Mouse (Mus musculus) heart, postnatal 36 days (tissue): Measurements from ENCODE around the gene Trpm5. TPM values are rescaled to one million over a fixed set of nuclear protein-coding genes. Genes with fewer than 3 reads are reported as not detected.

Experiments
- total RNA-seq, 2 experiments: library from RNA; stranded (reverse); gene quantifications; 2 replicates each; pipeline ENCODE4 v1.2.3; 2021

Gene Trpm5
- total RNA-seq, 2 experiments from 2014 or later, result not detected

Other genes with a start within 250 kb of the Trpm5 start
- gene Th, start 163.5 kb downstream of the Trpm5 start, total RNA-seq, result not detected
- not detected for gene Ascl2, start 125.4 kb downstream of the Trpm5 start, total RNA-seq
- under 1 TPM; 0.28 to 0.46 TPM for gene Tspan32, start 89.6 kb downstream of the Trpm5 start, total RNA-seq
- gene Cd81, start 41.9 kb downstream of the Trpm5 start, total RNA-seq, result 100 to 1,000 TPM; 398 to 441 TPM
- 10 to 100 TPM; 15.3 TPM for gene Tssc4, start 25.4 kb downstream of the Trpm5 start, total RNA-seq
- gene Kcnq1, start 11.7 kb upstream of the Trpm5 start, total RNA-seq, result 10 to 100 TPM; 34.3 to 37.1 TPM